Mouse (Mus musculus): ENCODE measurements around the gene Hdgfl3.

- TF ChIP-seq CTCF (IDR thresholded peaks at IDR 0.05; ENCODE audit: borderline replicate concordance, insufficient read depth, low read length) (no peak), POLR2A (IDR thresholded peaks at IDR 0.05; ENCODE audit: low read depth, low read length) (no peak)
These were observed 53.5 kb downstream of the Hdgfl3 start for GRCm38 (mm10) chr7:81880797-81881196.

Data from embryonic fibroblast, embryonic 13.5 days (primary cell).